Mouse (Mus musculus) lung, embryonic 16.5 days (tissue): Measurements from ENCODE around the gene Pcna. TPM values are rescaled to one million over a fixed set of nuclear protein-coding genes. Genes with fewer than 3 reads are reported as not detected.
"Not testable (repeated sequence)": the region's sequence is repeated elsewhere in the genome, so short reads cannot be mapped to it uniquely, and the experiment has no call there.

ENCODE experiments used
- ATAC-seq: fragments of 200-750 bp; cut with Nextera tagmentation; 2 replicates; pipeline ENCODE4 v1.8.0; 2017; ENCODE audit warnings: low read depth, mild to moderate bottlenecking, moderate library complexity
- H3K27ac ChIP-seq: fragments of 300-500 bp; sonication (generic); 2 replicates; pipeline ENCODE4 v1.5.1; 2014; ENCODE audit warnings: mild to moderate bottlenecking, control low read depth, low read length
- H3K27me3 ChIP-seq: fragments of 300-500 bp; sonication (generic); 2 replicates; pipeline ENCODE4 v1.6.1; 2014; ENCODE audit warnings: low read depth, low read length, mixed read lengths; ENCODE audit not compliant: control insufficient read depth, insufficient read depth
- H3K36me3 ChIP-seq: fragments of 300-500 bp; sonication (generic); 2 replicates; pipeline ENCODE4 v1.6.1; 2014; ENCODE audit warnings: low read length; ENCODE audit not compliant: control insufficient read depth, insufficient read depth
- H3K4me1 ChIP-seq: fragments of 300-500 bp; sonication (generic); replicated peaks from 2 replicates; pipeline ENCODE4 v1.6.1; 2014; ENCODE audit warnings: low read length, mixed read lengths; ENCODE audit not compliant: control insufficient read depth, insufficient read depth
- H3K4me2 ChIP-seq: fragments of 300-500 bp; sonication (generic); 2 replicates; pipeline ENCODE4 v1.6.1; 2014; ENCODE audit warnings: low read depth, low read length, control low read depth
- H3K4me3 ChIP-seq: fragments of 300-500 bp; sonication (generic); 2 replicates; pipeline ENCODE4 v1.5.1; 2014; ENCODE audit warnings: mild to moderate bottlenecking, low read length, control low read depth
- H3K9ac ChIP-seq: fragments of 300-500 bp; sonication (generic); 2 replicates; pipeline ENCODE4 v1.6.1; 2014; ENCODE audit warnings: low read length, control low read depth
- H3K9me3 ChIP-seq: fragments of 300-500 bp; sonication (generic); 2 replicates; pipeline ENCODE4 v1.6.1; 2016; ENCODE audit warnings: low read length; ENCODE audit not compliant: control insufficient read depth
- WGBS: fragments of 180-500 bp; shearing (Covaris S2); extraction: QIAGEN DNeasy Blood & Tissue Kit; methylation state at CpG from one replicate; pipeline ENCODE4 v1.1.7; 2014; 5-methylcytosine and 5-hydroxymethylcytosine counted together
- polyA plus RNA-seq: library from polyadenylated mRNA; unstranded; fragments of >200 nt; fragmentation: Nextera tagmentation; extraction: Ambion mirVana; gene quantifications from 2 replicates; pipeline ENCODE4 v1.2.1, GENCODE M21; 2015

Gene Pcna
- 239 and 250 TPM in 2 replicates for polyA plus RNA-seq

- Histone ChIP-seq H3K27me3 (no peaks in the 10 kb centered on the region), H3K9ac (peak within 1 kb of the TSS; percentile 69), H3K4me1 (peaks cover 9% of the 10 kb centered on the region; the same call in 1 of the 2 replicates), H3K9me3 (no peaks in the 10 kb centered on the region), H3K36me3 (no peaks in the 10 kb centered on the region), H3K4me3 (peak within 1 kb of the TSS; percentile 71), H3K27ac (peak within 1 kb of the TSS; percentile 85), H3K4me2 (peak within 1 kb of the TSS; percentile 60)
- ATAC-seq, result peak; percentile 99
- under 1% methylated on average over 79 of the region's 79 CpGs for WGBS
These were observed at the start of gene Pcna for GRCm38 (mm10) chr2:132252542-132253528. Gene Pcna (minus strand): TSS chr2:132253314.

DNA sequence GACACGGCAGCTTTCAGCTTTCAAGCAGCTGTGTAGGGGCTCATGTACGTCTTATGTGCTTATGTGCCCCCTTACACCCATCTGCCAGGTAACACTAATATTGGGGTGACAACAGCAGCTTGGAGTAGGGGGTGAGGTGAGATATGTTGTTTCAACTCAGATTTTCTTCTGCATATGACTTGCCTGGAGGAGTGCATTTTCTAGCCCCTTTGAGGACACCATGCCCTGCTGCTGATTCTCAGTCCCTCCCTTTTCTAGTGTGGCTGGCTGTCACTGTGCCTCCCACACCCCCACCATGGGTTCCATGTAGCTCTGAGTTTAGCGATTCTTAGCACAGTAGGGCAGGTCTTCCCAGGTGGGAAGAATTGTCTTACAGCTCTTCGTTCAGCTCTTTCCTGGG lies 48.3 kb upstream of the Pcna start:
- Histone ChIP-seq H3K36me3 (peaks cover 22% of the 10 kb centered on the region), H3K27me3 (no peaks in the 10 kb centered on the region), H3K27ac (no peak overlapping the region), H3K4me3 (no peak overlapping the region), H3K9ac (no peak overlapping the region), H3K4me2 (no peak overlapping the region), H3K4me1 (0 out of 2 replicates have a peak, but pooled peaks cover 1% of the 10 kb centered on the region), H3K9me3 (no peaks in the 10 kb centered on the region)
- WGBS, result 94% methylated on average over 4 of the region's 4 CpGs
- ATAC-seq, result no peak

GRCm38 (mm10) chr2:132298250-132298649 lies 45.1 kb upstream of the Pcna start:
- no peaks in the 10 kb centered on the region for H3K27me3 ChIP-seq
- no peaks in the 10 kb centered on the region for H3K9me3 ChIP-seq
- peaks cover 24% of the 10 kb centered on the region for H3K36me3 ChIP-seq
- 0 out of 2 replicates have a peak, but pooled peaks cover 2% of the 10 kb centered on the region for H3K4me1 ChIP-seq
- H3K9ac ChIP-seq, result no peak overlapping the region
- ATAC-seq, result no peak
- WGBS, result 81% methylated on average over 4 of the region's 4 CpGs
- no peak overlapping the region for H3K4me3 ChIP-seq
- H3K4me2 ChIP-seq, result no peak overlapping the region
- no peak overlapping the region for H3K27ac ChIP-seq

GRCm38 (mm10) chr2:132293694-132294450 lies 40.8 kb upstream of the Pcna start:
- no peak overlapping the region for H3K27ac ChIP-seq
- no peaks in the 10 kb centered on the region for H3K27me3 ChIP-seq
- no peak for ATAC-seq
- no peak overlapping the region for H3K4me3 ChIP-seq
- WGBS, result 88% methylated on average over 10 of the region's 10 CpGs
- no peaks in the 10 kb centered on the region for H3K9me3 ChIP-seq
- H3K36me3 ChIP-seq, result peaks cover 13% of the 10 kb centered on the region
- H3K4me1 ChIP-seq, result peaks cover 16% of the 10 kb centered on the region
- H3K4me2 ChIP-seq, result no peak overlapping the region
- H3K9ac ChIP-seq, result no peak overlapping the region

- ATAC-seq, result 0 out of 2 replicates have a peak, but pooled peaks have one; percentile 26
- Histone ChIP-seq H3K9ac (no peak overlapping the region), H3K36me3 (peaks cover 3% of the 10 kb centered on the region), H3K4me1 (peaks cover 16% of the 10 kb centered on the region), H3K27ac (no peak overlapping the region), H3K27me3 (no peaks in the 10 kb centered on the region), H3K4me2 (no peak overlapping the region), H3K4me3 (no peak overlapping the region), H3K9me3 (no peaks in the 10 kb centered on the region)
- WGBS, result 24% methylated on average over 4 of the region's 4 CpGs
These were observed 39.0 kb upstream of the Pcna start for GRCm38 (mm10) chr2:132292083-132292482.

DNA sequence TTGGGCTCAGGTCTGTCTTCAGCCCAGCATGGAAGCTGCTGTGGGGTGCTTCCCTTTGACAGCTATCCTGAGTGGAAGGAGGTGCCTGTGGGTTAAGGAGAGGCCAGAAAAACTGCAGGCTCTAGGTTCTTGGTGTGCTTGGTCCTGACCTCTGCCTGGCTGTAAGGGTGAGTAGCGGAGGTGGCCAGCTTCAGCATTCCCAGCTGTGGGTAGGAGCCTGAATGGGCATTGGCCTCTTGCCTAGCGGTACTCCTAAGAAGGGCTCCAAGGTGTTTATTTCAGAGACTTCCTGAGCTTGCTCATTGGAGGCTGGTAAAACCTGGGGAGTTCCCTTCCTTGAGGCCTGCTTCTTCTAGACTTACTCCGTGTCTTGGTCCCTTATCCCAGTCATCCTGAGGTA lies 38.2 kb upstream of the Pcna start:
- Histone ChIP-seq H3K27me3 (no peaks in the 10 kb centered on the region), H3K36me3 (peaks cover 3% of the 10 kb centered on the region), H3K9ac (no peak overlapping the region), H3K4me3 (no peak overlapping the region), H3K27ac (no peak overlapping the region), H3K4me2 (no peak overlapping the region), H3K4me1 (peaks cover 14% of the 10 kb centered on the region), H3K9me3 (no peaks in the 10 kb centered on the region; the same call in 1 of the 2 replicates)
- peak; percentile 58 for ATAC-seq
- WGBS, result 54% methylated on average over 3 of the region's 3 CpGs

- Histone ChIP-seq H3K4me1 (peaks cover 14% of the 10 kb centered on the region), H3K27ac (no peak overlapping the region), H3K36me3 (peaks cover 3% of the 10 kb centered on the region), H3K27me3 (no peaks in the 10 kb centered on the region), H3K4me3 (no peak overlapping the region), H3K9me3 (no peaks in the 10 kb centered on the region; the same call in 1 of the 2 replicates), H3K4me2 (no peak overlapping the region), H3K9ac (no peak overlapping the region)
- ATAC-seq, result no peak
- 53% methylated on average over 6 of the region's 6 CpGs for WGBS
These were observed 37.7 kb upstream of the Pcna start for GRCm38 (mm10) chr2:132290808-132291207.

- not testable (repeated sequence) for H3K36me3 ChIP-seq, H3K4me3 ChIP-seq, ATAC-seq, H3K9ac ChIP-seq, H3K9me3 ChIP-seq, H3K4me2 ChIP-seq, H3K27ac ChIP-seq, H3K27me3 ChIP-seq
- peaks cover 28% of the 10 kb centered on the region for H3K4me1 ChIP-seq
- 55% methylated on average over 5 of the region's 7 CpGs for WGBS
These were observed 36.1 kb upstream of the Pcna start for GRCm38 (mm10) chr2:132289213-132289612.
